Mouse (Mus musculus): ENCODE data around the gene Abhd16a. TPM values are rescaled to one million over a fixed set of nuclear protein-coding genes. Genes with fewer than 3 reads are reported as not detected.

Abhd16a gene
- polyA plus RNA-seq, 1 experiment from 2014 or later: 59.9 TPM

GRCm38 (mm10) chr17:35066084-35066483, 23.0 kb upstream of the Abhd16a start, which contains the start of gene Mpig6b:
Gene Mpig6b (minus strand): TSS chr17:35066184.
- Histone ChIP-seq H3K4me2 (ENCODE audit: low read depth) (peak within 1 kb of the TSS; percentile 57), H3K27ac (ENCODE audit: low read depth, low read length) (no peak within 1 kb of the TSS), H3K4me1 (ENCODE audit: control insufficient read depth, insufficient read depth, low read length) (peaks cover 13% of the 10 kb centered on the region), H3K9me3 (ENCODE audit: control insufficient read depth, low read length) (no peaks in the 10 kb centered on the region), H3K9ac (ENCODE audit: low read length) (peak within 1 kb of the TSS; percentile 49), H3K4me3 (ENCODE audit: low read depth, low read length) (peak within 1 kb of the TSS; percentile 22), H3K36me3 (ENCODE audit: control insufficient read depth, insufficient read depth, low read length) (peaks cover 2% of the 10 kb centered on the region; the same call in 1 of the 2 replicates), H3K27me3 (ENCODE audit: control insufficient read depth, insufficient read depth, low read length) (peaks cover 20% of the 10 kb centered on the region)
- WGBS: 47% methylated on average over 10 of the region's 10 CpGs
- DNase-seq (ENCODE audit: low spot score): no peak
- no peak for ATAC-seq (ENCODE audit: insufficient read depth, low FRiP score, low TSS enrichment)

- no peaks in the 10 kb centered on the region for H3K36me3 ChIP-seq (ENCODE audit: control insufficient read depth, insufficient read depth, low read length)
- H3K27ac ChIP-seq (ENCODE audit: low read depth, low read length): no peak overlapping the region
- H3K27me3 ChIP-seq (ENCODE audit: control insufficient read depth, insufficient read depth, low read length): peaks cover 20% of the 10 kb centered on the region
- WGBS: 88% methylated on average over 17 of the region's 17 CpGs
- no peak overlapping the region for H3K4me2 ChIP-seq (ENCODE audit: low read depth)
- no peak overlapping the region for H3K4me3 ChIP-seq (ENCODE audit: low read depth, low read length)
- H3K9ac ChIP-seq (ENCODE audit: low read length): no peak overlapping the region; the same call in 1 of the 2 replicates
- peaks cover 13% of the 10 kb centered on the region for H3K4me1 ChIP-seq (ENCODE audit: control insufficient read depth, insufficient read depth, low read length)
- H3K9me3 ChIP-seq (ENCODE audit: control insufficient read depth, low read length): no peaks in the 10 kb centered on the region
- DNase-seq (ENCODE audit: low spot score): no peak
- no peak for ATAC-seq (ENCODE audit: insufficient read depth, low FRiP score, low TSS enrichment)
Measured at GRCm38 (mm10) chr17:35068213-35068914, 20.7 kb upstream of the Abhd16a start.

- Histone ChIP-seq H3K27me3 (ENCODE audit: control insufficient read depth, insufficient read depth, low read length) (peaks cover 4% of the 10 kb centered on the region), H3K4me2 (ENCODE audit: low read depth) (no peak overlapping the region), H3K4me1 (ENCODE audit: control insufficient read depth, insufficient read depth, low read length) (peaks cover under 1% of the 10 kb centered on the region; the same call in 1 of the 2 replicates), H3K27ac (ENCODE audit: low read depth, low read length) (no peak overlapping the region), H3K4me3 (ENCODE audit: low read depth, low read length) (no peak overlapping the region), H3K9ac (ENCODE audit: low read length) (no peak overlapping the region), H3K9me3 (ENCODE audit: control insufficient read depth, low read length) (no peaks in the 10 kb centered on the region), H3K36me3 (ENCODE audit: control insufficient read depth, insufficient read depth, low read length) (no peaks in the 10 kb centered on the region)
- ATAC-seq (ENCODE audit: insufficient read depth, low FRiP score, low TSS enrichment): no peak
- DNase-seq (ENCODE audit: low spot score): no peak
- WGBS: 60% methylated on average over 6 of the region's 6 CpGs
Measured at GRCm38 (mm10) chr17:35070556-35071229, 18.4 kb upstream of the Abhd16a start.

- Histone ChIP-seq H3K4me2 (ENCODE audit: low read depth) (no peak overlapping the region), H3K4me1 (ENCODE audit: control insufficient read depth, insufficient read depth, low read length) (no peaks in the 10 kb centered on the region), H3K4me3 (ENCODE audit: low read depth, low read length) (no peak overlapping the region), H3K27ac (ENCODE audit: low read depth, low read length) (no peak overlapping the region), H3K9me3 (ENCODE audit: control insufficient read depth, low read length) (no peaks in the 10 kb centered on the region), H3K27me3 (ENCODE audit: control insufficient read depth, insufficient read depth, low read length) (peaks cover 3% of the 10 kb centered on the region; the same call in 1 of the 2 replicates), H3K9ac (ENCODE audit: low read length) (no peak overlapping the region), H3K36me3 (ENCODE audit: control insufficient read depth, insufficient read depth, low read length) (no peaks in the 10 kb centered on the region)
- WGBS: 81% methylated on average over 9 of the region's 9 CpGs
- DNase-seq (ENCODE audit: low spot score) (no peak), ATAC-seq (ENCODE audit: insufficient read depth, low FRiP score, low TSS enrichment) (no peak)
Measured at GRCm38 (mm10) chr17:35071454-35071853, 17.6 kb upstream of the Abhd16a start.

GRCm38 (mm10) chr17:35074097-35074496, 15.0 kb upstream of the Abhd16a start:
- peaks cover 9% of the 10 kb centered on the region for H3K4me1 ChIP-seq (ENCODE audit: control insufficient read depth, insufficient read depth, low read length)
- H3K4me3 ChIP-seq (ENCODE audit: low read depth, low read length): no peak overlapping the region
- DNase-seq (ENCODE audit: low spot score): no peak
- 35% methylated on average over 17 of the region's 17 CpGs for WGBS
- no peaks in the 10 kb centered on the region for H3K36me3 ChIP-seq (ENCODE audit: control insufficient read depth, insufficient read depth, low read length)
- ATAC-seq (ENCODE audit: insufficient read depth, low FRiP score, low TSS enrichment): no peak
- no peaks in the 10 kb centered on the region for H3K27me3 ChIP-seq (ENCODE audit: control insufficient read depth, insufficient read depth, low read length)
- no peak overlapping the region for H3K9ac ChIP-seq (ENCODE audit: low read length)
- no peaks in the 10 kb centered on the region for H3K9me3 ChIP-seq (ENCODE audit: control insufficient read depth, low read length)
- H3K4me2 ChIP-seq (ENCODE audit: low read depth): no peak overlapping the region
- H3K27ac ChIP-seq (ENCODE audit: low read depth, low read length): no peak overlapping the region

GRCm38 (mm10) chr17:35076507-35077176, 12.4 kb upstream of the Abhd16a start, which contains the start of gene Ly6g6e:
Gene Ly6g6e (plus strand): TSS chr17:35076902.
- Histone ChIP-seq H3K4me1 (ENCODE audit: control insufficient read depth, insufficient read depth, low read length) (peaks cover 9% of the 10 kb centered on the region), H3K27ac (ENCODE audit: low read depth, low read length) (no peak within 1 kb of the TSS), H3K9me3 (ENCODE audit: control insufficient read depth, low read length) (no peaks in the 10 kb centered on the region), H3K4me3 (ENCODE audit: low read depth, low read length) (peak within 1 kb of the TSS; percentile 9), H3K27me3 (ENCODE audit: control insufficient read depth, insufficient read depth, low read length) (no peaks in the 10 kb centered on the region), H3K36me3 (ENCODE audit: control insufficient read depth, insufficient read depth, low read length) (no peaks in the 10 kb centered on the region), H3K9ac (ENCODE audit: low read length) (peak within 1 kb of the TSS; percentile 57), H3K4me2 (ENCODE audit: low read depth) (peak within 1 kb of the TSS; percentile 42)
- WGBS: 25% methylated on average over 10 of the region's 10 CpGs
- DNase-seq (ENCODE audit: low spot score): no peak
- no peak for ATAC-seq (ENCODE audit: insufficient read depth, low FRiP score, low TSS enrichment)

GRCm38 (mm10) chr17:35077285-35077684, 11.8 kb upstream of the Abhd16a start:
- Histone ChIP-seq H3K4me3 (ENCODE audit: low read depth, low read length) (peak overlapping the region; percentile 9; the same call in 1 of the 2 replicates), H3K9ac (ENCODE audit: low read length) (peak overlapping the region; percentile 57), H3K4me2 (ENCODE audit: low read depth) (peak overlapping the region; percentile 42), H3K4me1 (ENCODE audit: control insufficient read depth, insufficient read depth, low read length) (peaks cover 9% of the 10 kb centered on the region), H3K9me3 (ENCODE audit: control insufficient read depth, low read length) (no peaks in the 10 kb centered on the region), H3K27ac (ENCODE audit: low read depth, low read length) (no peak overlapping the region), H3K27me3 (ENCODE audit: control insufficient read depth, insufficient read depth, low read length) (no peaks in the 10 kb centered on the region), H3K36me3 (ENCODE audit: control insufficient read depth, insufficient read depth, low read length) (no peaks in the 10 kb centered on the region)
- no peak for DNase-seq (ENCODE audit: low spot score)
- no peak for ATAC-seq (ENCODE audit: insufficient read depth, low FRiP score, low TSS enrichment)
- WGBS: 30% methylated on average over 2 of the region's 2 CpGs

GRCm38 (mm10) chr17:35077786-35078233, 11.3 kb upstream of the Abhd16a start, which contains the start of gene Ly6g6d:
Gene Ly6g6d (minus strand): TSS chr17:35078065.
- Histone ChIP-seq H3K9me3 (ENCODE audit: control insufficient read depth, low read length) (no peaks in the 10 kb centered on the region), H3K36me3 (ENCODE audit: control insufficient read depth, insufficient read depth, low read length) (no peaks in the 10 kb centered on the region), H3K4me2 (ENCODE audit: low read depth) (peak within 1 kb of the TSS; percentile 42), H3K4me3 (ENCODE audit: low read depth, low read length) (peak within 1 kb of the TSS; percentile 9), H3K4me1 (ENCODE audit: control insufficient read depth, insufficient read depth, low read length) (peaks cover 9% of the 10 kb centered on the region), H3K27ac (ENCODE audit: low read depth, low read length) (no peak within 1 kb of the TSS), H3K9ac (ENCODE audit: low read length) (peak within 1 kb of the TSS; percentile 57), H3K27me3 (ENCODE audit: control insufficient read depth, insufficient read depth, low read length) (no peaks in the 10 kb centered on the region)
- DNase-seq (ENCODE audit: low spot score) (peak; percentile 51), ATAC-seq (ENCODE audit: insufficient read depth, low FRiP score, low TSS enrichment) (no peak)
- 10% methylated on average over 14 of the region's 14 CpGs for WGBS

Measured in neural tube, embryonic 11.5 days (tissue).